Mouse (Mus musculus) CH12.LX (cell line): ENCODE data around the gene Cmip.

Source experiments
- CTCF ChIP-seq, 2 experiments: IDR thresholded peaks in 1 of 2; conservative IDR thresholded peaks in 1 of 2; 2 replicates each; pipeline ENCODE4 v1.5.1; 2011 to 2012; ENCODE audit warnings: low read depth in 2 of 2, low read length in 2 of 2, improper control_type of control experiment in 1 of 2, inconsistent platforms in 1 of 2, mild to moderate bottlenecking in 1 of 2, moderate library complexity in 1 of 2
- E2F4 ChIP-seq: IDR thresholded peaks from 2 replicates; pipeline ENCODE4 v1.6.1; 2011; ENCODE audit warnings: low read depth, low read length, improper control_type of control experiment; ENCODE audit not compliant: insufficient replicate concordance
- EP300 ChIP-seq: IDR thresholded peaks from 2 replicates; pipeline ENCODE4 v1.6.1; 2011; ENCODE audit warnings: low read length, improper control_type of control experiment
- GABPA ChIP-seq: IDR thresholded peaks from 2 replicates; pipeline ENCODE4 v1.6.1; 2012; ENCODE audit warnings: low read depth, low read length, improper control_type of control experiment, inconsistent platforms; ENCODE audit not compliant: insufficient replicate concordance
- KAT2A ChIP-seq: IDR thresholded peaks from 2 replicates; pipeline ENCODE4 v1.6.1; 2012; ENCODE audit warnings: low read length, improper control_type of control experiment, inconsistent platforms; ENCODE audit not compliant: insufficient replicate concordance
- MXI1 ChIP-seq: IDR thresholded peaks from 2 replicates; pipeline ENCODE4 v1.6.1; 2011; ENCODE audit warnings: mild to moderate bottlenecking, low read depth, low read length, improper control_type of control experiment
- PAX5 ChIP-seq: IDR thresholded peaks from 2 replicates; pipeline ENCODE4 v1.6.1; 2012; ENCODE audit warnings: low read length, inconsistent platforms, mixed read lengths
- POLR2A ChIP-seq: IDR thresholded peaks from 2 replicates; pipeline ENCODE4 v1.6.1; 2011; ENCODE audit warnings: low read depth, mild to moderate bottlenecking, improper control_type of control experiment, low read length
- ZC3H11A ChIP-seq: IDR thresholded peaks from 2 replicates; pipeline ENCODE4 v1.6.1; 2012; ENCODE audit warnings: low read depth, mild to moderate bottlenecking, inconsistent platforms, low read length, improper control_type of control experiment
- ZNF384 ChIP-seq: IDR thresholded peaks from 2 replicates; pipeline ENCODE4 v1.6.1; 2012; ENCODE audit warnings: low read depth, low read length, improper control_type of control experiment, inconsistent platforms

DNA sequence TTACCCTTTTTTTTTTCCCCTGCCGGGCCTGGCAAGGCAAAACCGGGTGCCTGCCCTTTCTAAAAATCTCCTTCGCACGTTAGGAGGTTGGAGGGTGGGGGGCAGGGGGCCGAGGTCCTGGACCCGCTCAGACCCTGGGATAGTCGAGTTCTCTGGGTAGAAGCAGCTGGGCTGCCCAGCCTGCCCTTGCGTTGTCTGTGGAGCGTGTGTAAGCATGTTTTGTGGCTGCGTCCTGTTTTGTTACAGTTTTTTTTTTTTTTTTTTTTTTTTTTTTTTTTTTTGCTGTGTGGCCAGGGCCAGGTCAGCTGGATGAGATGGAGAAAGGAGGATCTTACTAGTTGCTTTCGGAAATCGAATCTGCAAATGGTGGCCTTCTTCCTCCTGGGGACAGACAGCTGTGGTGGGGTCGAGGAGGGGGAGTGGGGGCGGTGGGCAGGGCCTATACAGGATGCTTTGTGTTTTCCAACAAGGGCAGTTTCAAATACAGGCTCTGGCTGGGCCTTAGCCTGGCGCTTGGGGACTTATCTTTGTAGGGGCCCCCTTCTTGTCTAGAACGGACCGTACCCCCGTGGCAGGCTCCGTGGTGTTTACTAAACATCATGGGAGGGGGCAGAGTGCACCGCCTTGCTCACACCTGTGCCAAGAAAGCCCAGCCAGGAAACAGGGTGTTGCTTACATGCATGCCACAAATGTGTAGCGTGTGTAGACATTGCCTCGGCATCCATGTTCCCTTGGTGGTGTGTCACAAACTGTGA lies 1.1 kb downstream of the Cmip start:
- TF ChIP-seq KAT2A: no peak
- TF ChIP-seq EP300: peak; percentile 30; the same call in 1 of the 2 replicates
- no peak for TF ChIP-seq CTCF (conservative IDR thresholded peaks at IDR 0.05 in 1 of 2, IDR thresholded peaks at IDR 0.05 in 1 of 2; ENCODE audit: low read depth in 2 of 2, low read length in 2 of 2)
- TF ChIP-seq POLR2A: peak; percentile 19; the same call in 1 of the 2 replicates
- no peak for TF ChIP-seq PAX5
- peak; percentile 79 for TF ChIP-seq MXI1
- no peak for TF ChIP-seq E2F4
- TF ChIP-seq GABPA: no peak
- TF ChIP-seq ZNF384: peak; percentile 97
- no peak for TF ChIP-seq ZC3H11A
